Mouse (Mus musculus) ES-Bruce4 (cell line): ENCODE results near the gene Plekhg4. TPM values are rescaled to one million over a fixed set of nuclear protein-coding genes. Genes with fewer than 3 reads are reported as not detected.

Source experiments
- H3K27ac ChIP-seq: 2 replicates; pipeline ENCODE4 v1.5.1; 2012; ENCODE audit warnings: low read length, inconsistent platforms; ENCODE audit not compliant: insufficient read depth
- H3K27me3 ChIP-seq: 2 replicates; pipeline ENCODE4 v1.6.1; 2012; ENCODE audit warnings: mild to moderate bottlenecking, low read length, inconsistent platforms; ENCODE audit not compliant: control insufficient read depth, poor library complexity, insufficient read depth, severe bottlenecking
- H3K36me3 ChIP-seq: 2 replicates; pipeline ENCODE4 v1.6.1; 2012; ENCODE audit warnings: inconsistent platforms, mild to moderate bottlenecking, low read length, moderate library complexity; ENCODE audit not compliant: control insufficient read depth, poor library complexity, insufficient read depth, severe bottlenecking
- H3K4me1 ChIP-seq: one replicate; pipeline ENCODE4 v1.8.1; 2011; ENCODE audit warnings: low read length; ENCODE audit not compliant: control insufficient read depth, insufficient read depth
- H3K4me3 ChIP-seq: 2 replicates; pipeline ENCODE4 v1.5.1; 2011; ENCODE audit warnings: low read depth, mild to moderate bottlenecking, low read length
- H3K9ac ChIP-seq: 2 replicates; pipeline ENCODE4 v1.6.1; 2012; ENCODE audit warnings: low read depth, mild to moderate bottlenecking, inconsistent platforms; ENCODE audit not compliant: poor library complexity, severe bottlenecking
- H3K9me3 ChIP-seq: replicated peaks from 2 replicates; pipeline ENCODE4 v1.6.1; 2012; ENCODE audit warnings: mild to moderate bottlenecking, low read length, inconsistent platforms; ENCODE audit not compliant: control insufficient read depth, poor library complexity, insufficient read depth, severe bottlenecking
- CTCF ChIP-seq: IDR thresholded peaks from one replicate; pipeline ENCODE4 v1.8.1; 2011; ENCODE audit warnings: low read depth, low read length
- EP300 ChIP-seq: IDR thresholded peaks from 2 replicates; pipeline ENCODE4 v1.6.1; 2011; ENCODE audit warnings: low read depth, low read length; ENCODE audit not compliant: insufficient read depth
- POLR2A ChIP-seq: IDR thresholded peaks from one replicate; pipeline ENCODE4 v1.8.1; 2011; ENCODE audit warnings: low read length; ENCODE audit not compliant: insufficient read depth
- polyA plus RNA-seq: library from polyadenylated mRNA; stranded (reverse); fragments of >200 nt; gene quantifications from 2 replicates; pipeline ENCODE4 v1.2.4, GENCODE M21; 2011; ENCODE audit warnings: low read depth; ENCODE audit not compliant: missing spikeins, insufficient read depth, insufficient read length

Gene Plekhg4
- polyA plus RNA-seq, 1 experiment: 3.2 TPM

- H3K27ac ChIP-seq: no peak overlapping the region
- H3K36me3 ChIP-seq: no peaks in the 10 kb centered on the region; the same call in 1 of the 2 replicates
- no peaks in the 10 kb centered on the region for H3K9me3 ChIP-seq
- H3K9ac ChIP-seq: no peak overlapping the region
- H3K4me1 ChIP-seq: peaks cover 6% of the 10 kb centered on the region
- TF ChIP-seq CTCF (no peak), POLR2A (no peak), EP300 (no peak)
- no peak overlapping the region for H3K4me3 ChIP-seq
- no peaks in the 10 kb centered on the region for H3K27me3 ChIP-seq
Observed at GRCm38 (mm10) chr8:105342768-105343167, 30.3 kb upstream of the Plekhg4 start.

- Histone ChIP-seq H3K9me3 (no peaks in the 10 kb centered on the region), H3K27me3 (no peaks in the 10 kb centered on the region), H3K4me3 (no peak overlapping the region), H3K4me1 (peaks cover 6% of the 10 kb centered on the region), H3K27ac (no peak overlapping the region; the same call in 1 of the 2 replicates), H3K9ac (no peak overlapping the region), H3K36me3 (no peaks in the 10 kb centered on the region)
- TF ChIP-seq POLR2A (no peak), EP300 (no peak)
Observed at GRCm38 (mm10) chr8:105343791-105344574, 29.1 kb upstream of the Plekhg4 start.

- Histone ChIP-seq H3K27me3 (0 out of 2 replicates have a peak, but pooled peaks cover 3% of the 10 kb centered on the region), H3K9me3 (no peaks in the 10 kb centered on the region), H3K4me1 (peaks cover 5% of the 10 kb centered on the region), H3K4me3 (no peak overlapping the region), H3K27ac (no peak overlapping the region; the same call in 1 of the 2 replicates), H3K36me3 (no peaks in the 10 kb centered on the region), H3K9ac (no peak overlapping the region)
- TF ChIP-seq CTCF (no peak), POLR2A (no peak), EP300 (no peak)
Observed at GRCm38 (mm10) chr8:105345061-105345975, 27.8 kb upstream of the Plekhg4 start.

GRCm38 (mm10) chr8:105346611-105347427 is 26.3 kb upstream of the Plekhg4 start:
- Histone ChIP-seq H3K9ac (peak overlapping the region; percentile 81), H3K36me3 (no peaks in the 10 kb centered on the region), H3K4me3 (peak overlapping the region; percentile 88), H3K27me3 (0 out of 2 replicates have a peak, but pooled peaks cover 3% of the 10 kb centered on the region), H3K9me3 (no peaks in the 10 kb centered on the region), H3K27ac (peak overlapping the region; percentile 22), H3K4me1 (peaks cover 3% of the 10 kb centered on the region)
- TF ChIP-seq CTCF: no peak
- no peak for TF ChIP-seq POLR2A
- TF ChIP-seq EP300: peak; percentile 70

- Histone ChIP-seq H3K9me3 (no peaks in the 10 kb centered on the region), H3K9ac (peak within 1 kb of the TSS; percentile 81)
- TF ChIP-seq CTCF (no peak), POLR2A (peak; percentile 57), EP300 (no peak)
Observed at GRCm38 (mm10) chr8:105347428-105348221, 25.4 kb upstream of the Plekhg4 start, which contains the start of gene Fhod1. Gene Fhod1, minus strand, starts transcription at chr8:105347953.

More at GRCm38 (mm10) chr8:105347428-105348221, 25.4 kb upstream of the Plekhg4 start, which contains the start of gene Fhod1:
- H3K27me3 ChIP-seq: 0 out of 2 replicates have a peak, but pooled peaks cover 3% of the 10 kb centered on the region
- no peaks in the 10 kb centered on the region for H3K36me3 ChIP-seq
- H3K4me1 ChIP-seq: peaks cover 3% of the 10 kb centered on the region
- peak within 1 kb of the TSS; percentile 88 for H3K4me3 ChIP-seq
- peak within 1 kb of the TSS; percentile 22 for H3K27ac ChIP-seq
